Mouse (Mus musculus) hindbrain, embryonic 16.5 days (tissue): ENCODE data around the gene Mrpl42. TPM values are rescaled to one million over a fixed set of nuclear protein-coding genes. Genes with fewer than 3 reads are reported as not detected.

ENCODE experiments used
- ATAC-seq: fragments of 200-750 bp; cut with Nextera tagmentation; 2 replicates; pipeline ENCODE4 v1.8.0; 2017; ENCODE audit warnings: moderate TSS enrichment, moderate library complexity
- H3K27ac ChIP-seq: fragments of 300-500 bp; sonication (generic); 2 replicates; pipeline ENCODE4 v1.5.1; 2014; ENCODE audit warnings: low read depth, mild to moderate bottlenecking, control low read depth, low read length, moderate library complexity
- H3K27me3 ChIP-seq: fragments of 300-500 bp; sonication (generic); replicated peaks from 2 replicates; pipeline ENCODE4 v1.6.1; 2014; ENCODE audit warnings: low read length; ENCODE audit not compliant: control insufficient read depth, insufficient read depth
- H3K36me3 ChIP-seq: fragments of 300-500 bp; sonication (generic); 2 replicates; pipeline ENCODE4 v1.6.1; 2014; ENCODE audit warnings: mild to moderate bottlenecking, low read length, moderate library complexity, mixed read lengths; ENCODE audit not compliant: control insufficient read depth, insufficient read depth
- H3K4me1 ChIP-seq: fragments of 300-500 bp; sonication (generic); 2 replicates; pipeline ENCODE4 v1.6.1; 2014; ENCODE audit warnings: low read depth, low read length; ENCODE audit not compliant: control insufficient read depth, insufficient read depth
- H3K4me2 ChIP-seq: fragments of 300-500 bp; sonication (generic); 2 replicates; pipeline ENCODE4 v1.6.1; 2014; ENCODE audit warnings: mild to moderate bottlenecking, low read length, control low read depth, moderate library complexity
- H3K4me3 ChIP-seq: fragments of 300-500 bp; sonication (generic); 2 replicates; pipeline ENCODE4 v1.5.1; 2014; ENCODE audit warnings: mild to moderate bottlenecking, low read length, control low read depth, moderate library complexity
- H3K9ac ChIP-seq: fragments of 300-500 bp; sonication (generic); 2 replicates; pipeline ENCODE4 v1.6.1; 2014; ENCODE audit warnings: low read depth, mild to moderate bottlenecking, control low read depth, low read length, moderate library complexity
- H3K9me3 ChIP-seq: fragments of 300-500 bp; sonication (generic); 2 replicates; pipeline ENCODE4 v1.6.1; 2014; ENCODE audit warnings: mild to moderate bottlenecking, low read length, moderate library complexity; ENCODE audit not compliant: control insufficient read depth
- WGBS: fragments of 180-500 bp; shearing (Covaris S2); extraction: QIAGEN DNeasy Blood & Tissue Kit; methylation state at CpG from one replicate; pipeline ENCODE4 v1.1.7; 2014; 5-methylcytosine and 5-hydroxymethylcytosine counted together
- polyA plus RNA-seq: library from polyadenylated mRNA; unstranded; fragments of >200 nt; fragmentation: Nextera tagmentation; extraction: Ambion mirVana; gene quantifications from 2 replicates; pipeline ENCODE4 v1.2.1, GENCODE M21; 2015

The Mrpl42 gene
- polyA plus RNA-seq, 1 experiment from 2014 or later, result 270 TPM

GRCm38 (mm10) chr10:95471889-95472547 is 29.7 kb downstream of the Mrpl42 start:
- Histone ChIP-seq H3K4me1 (no peaks in the 10 kb centered on the region), H3K4me3 (no peak overlapping the region), H3K4me2 (no peak overlapping the region), H3K9ac (no peak overlapping the region), H3K9me3 (no peaks in the 10 kb centered on the region), H3K36me3 (no peaks in the 10 kb centered on the region), H3K27ac (no peak overlapping the region), H3K27me3 (no peaks in the 10 kb centered on the region)
- WGBS, result 83% methylated on average over 11 of the region's 11 CpGs
- ATAC-seq, result no peak

- H3K9me3 ChIP-seq, result no peaks in the 10 kb centered on the region
- no peak overlapping the region for H3K27ac ChIP-seq
- H3K4me2 ChIP-seq, result no peak overlapping the region
- H3K27me3 ChIP-seq, result no peaks in the 10 kb centered on the region
- WGBS, result 90% methylated on average over 3 of the region's 3 CpGs
- no peak overlapping the region for H3K9ac ChIP-seq
- H3K4me1 ChIP-seq, result no peaks in the 10 kb centered on the region
- ATAC-seq, result no peak
- H3K36me3 ChIP-seq, result no peaks in the 10 kb centered on the region
- no peak overlapping the region for H3K4me3 ChIP-seq
Measured at GRCm38 (mm10) chr10:95471186-95471585, 30.6 kb downstream of the Mrpl42 start.

- Histone ChIP-seq H3K27ac (no peak overlapping the region), H3K9ac (no peak overlapping the region), H3K4me3 (no peak overlapping the region), H3K9me3 (no peaks in the 10 kb centered on the region), H3K4me1 (no peaks in the 10 kb centered on the region), H3K4me2 (no peak overlapping the region), H3K36me3 (no peaks in the 10 kb centered on the region), H3K27me3 (no peaks in the 10 kb centered on the region)
- no peak for ATAC-seq
- WGBS, result 53% methylated on average over 4 of the region's 4 CpGs
Measured at GRCm38 (mm10) chr10:95468894-95469293, 32.8 kb downstream of the Mrpl42 start.

- H3K9ac ChIP-seq, result no peak overlapping the region
- H3K27ac ChIP-seq, result no peak overlapping the region
- no peaks in the 10 kb centered on the region for H3K9me3 ChIP-seq
- no peaks in the 10 kb centered on the region for H3K4me1 ChIP-seq
- H3K27me3 ChIP-seq, result no peaks in the 10 kb centered on the region
- no peak overlapping the region for H3K4me3 ChIP-seq
- ATAC-seq, result no peak
- 63% methylated on average over 4 of the region's 4 CpGs for WGBS
- no peak overlapping the region for H3K4me2 ChIP-seq
- H3K36me3 ChIP-seq, result no peaks in the 10 kb centered on the region
Measured at GRCm38 (mm10) chr10:95465485-95465896, 36.2 kb downstream of the Mrpl42 start.

GRCm38 (mm10) chr10:95464527-95464926 is 37.2 kb downstream of the Mrpl42 start:
- H3K27ac ChIP-seq, result no peak overlapping the region
- H3K9ac ChIP-seq, result no peak overlapping the region
- peak; percentile 20; the same call in 1 of the 2 replicates for ATAC-seq
- H3K36me3 ChIP-seq, result no peaks in the 10 kb centered on the region
- WGBS, result 55% methylated on average over 6 of the region's 6 CpGs
- H3K4me2 ChIP-seq, result no peak overlapping the region
- H3K9me3 ChIP-seq, result no peaks in the 10 kb centered on the region
- H3K4me3 ChIP-seq, result no peak overlapping the region
- H3K4me1 ChIP-seq, result no peaks in the 10 kb centered on the region
- no peaks in the 10 kb centered on the region for H3K27me3 ChIP-seq

GRCm38 (mm10) chr10:95462231-95462630 is 39.5 kb downstream of the Mrpl42 start:
- Histone ChIP-seq H3K4me1 (no peaks in the 10 kb centered on the region), H3K27me3 (no peaks in the 10 kb centered on the region), H3K9me3 (no peaks in the 10 kb centered on the region), H3K4me3 (no peak overlapping the region), H3K9ac (no peak overlapping the region), H3K4me2 (no peak overlapping the region), H3K36me3 (no peaks in the 10 kb centered on the region), H3K27ac (no peak overlapping the region)
- ATAC-seq, result no peak
- 72% methylated on average over 1 of the region's 1 CpGs for WGBS

GRCm38 (mm10) chr10:95461053-95461553 is 40.6 kb downstream of the Mrpl42 start:
- 44% methylated on average over 4 of the region's 4 CpGs for WGBS
- Histone ChIP-seq H3K4me1 (no peaks in the 10 kb centered on the region), H3K9ac (no peak overlapping the region), H3K4me3 (no peak overlapping the region), H3K4me2 (no peak overlapping the region), H3K9me3 (no peaks in the 10 kb centered on the region), H3K27ac (no peak overlapping the region), H3K27me3 (no peaks in the 10 kb centered on the region), H3K36me3 (no peaks in the 10 kb centered on the region)
- ATAC-seq, result no peak

GRCm38 (mm10) chr10:95458050-95458806 is 43.5 kb downstream of the Mrpl42 start:
- ATAC-seq, result no peak
- H3K27me3 ChIP-seq, result no peaks in the 10 kb centered on the region
- H3K4me1 ChIP-seq, result no peaks in the 10 kb centered on the region
- no peaks in the 10 kb centered on the region for H3K9me3 ChIP-seq
- no peak overlapping the region for H3K4me2 ChIP-seq
- no peak overlapping the region for H3K4me3 ChIP-seq
- WGBS, result 88% methylated on average over 9 of the region's 9 CpGs
- no peak overlapping the region for H3K9ac ChIP-seq
- no peak overlapping the region for H3K27ac ChIP-seq
- H3K36me3 ChIP-seq, result no peaks in the 10 kb centered on the region

GRCm38 (mm10) chr10:95457367-95458049 is 44.2 kb downstream of the Mrpl42 start:
- no peak overlapping the region for H3K27ac ChIP-seq
- H3K4me1 ChIP-seq, result no peaks in the 10 kb centered on the region
- H3K9me3 ChIP-seq, result no peaks in the 10 kb centered on the region
- no peaks in the 10 kb centered on the region for H3K36me3 ChIP-seq
- H3K4me3 ChIP-seq, result no peak overlapping the region
- no peaks in the 10 kb centered on the region for H3K27me3 ChIP-seq
- H3K4me2 ChIP-seq, result no peak overlapping the region
- WGBS, result 84% methylated on average over 8 of the region's 8 CpGs
- no peak for ATAC-seq
- no peak overlapping the region for H3K9ac ChIP-seq
